Mouse (Mus musculus): Measurements from ENCODE around the gene Uvrag.

Uvrag gene

DNA sequence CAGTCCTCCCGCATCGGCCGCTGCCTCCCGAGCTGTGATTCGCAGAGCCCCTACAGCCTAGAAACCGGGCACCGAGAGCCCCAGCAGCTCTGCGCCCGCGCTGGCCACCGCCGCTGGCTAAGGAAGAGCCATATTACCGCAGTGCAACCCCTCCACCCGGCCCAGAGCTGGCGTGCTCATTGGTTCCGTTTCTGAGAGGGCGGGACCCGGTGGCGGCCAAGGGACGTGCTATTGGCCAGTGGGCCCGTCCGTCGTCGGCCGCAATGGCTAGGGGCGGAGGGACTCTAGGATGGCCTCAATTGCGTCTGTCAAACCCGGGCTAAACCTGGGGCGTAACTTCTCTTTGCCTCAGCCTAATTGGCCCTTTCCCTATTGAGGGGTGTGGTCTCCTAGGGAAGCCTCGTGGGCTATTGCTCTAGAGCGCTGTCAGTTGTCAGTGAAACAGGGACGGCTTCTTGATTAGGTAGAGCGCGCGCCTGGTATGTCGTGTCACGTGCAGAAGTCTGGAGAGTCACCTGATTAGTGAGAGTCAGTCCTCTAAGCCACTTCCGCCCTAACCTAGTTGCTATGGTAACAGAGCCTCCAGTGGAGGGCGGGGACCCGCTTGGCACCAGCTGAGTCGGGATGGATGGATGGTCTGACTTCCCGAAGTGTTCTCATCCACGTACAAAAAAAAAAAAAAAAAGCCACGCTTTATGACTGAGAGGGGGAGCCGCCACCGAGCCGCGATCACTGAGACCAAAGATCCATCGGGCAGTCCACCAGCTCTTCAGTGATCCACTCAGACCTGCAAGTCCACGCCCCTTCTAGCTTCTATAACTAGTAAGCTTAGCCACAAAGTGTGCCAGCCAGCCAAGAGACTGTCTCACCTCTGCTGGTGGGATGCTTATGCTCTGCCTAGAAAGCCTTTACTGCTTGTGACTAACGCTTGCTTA lies at the start of gene Uvrag:
TSS of gene Uvrag (minus strand) at position 158 of the 935 bp plus-strand sequence.
- DNase-seq (ENCODE audit: low read depth, low spot score) = peak; percentile 95

DNA sequence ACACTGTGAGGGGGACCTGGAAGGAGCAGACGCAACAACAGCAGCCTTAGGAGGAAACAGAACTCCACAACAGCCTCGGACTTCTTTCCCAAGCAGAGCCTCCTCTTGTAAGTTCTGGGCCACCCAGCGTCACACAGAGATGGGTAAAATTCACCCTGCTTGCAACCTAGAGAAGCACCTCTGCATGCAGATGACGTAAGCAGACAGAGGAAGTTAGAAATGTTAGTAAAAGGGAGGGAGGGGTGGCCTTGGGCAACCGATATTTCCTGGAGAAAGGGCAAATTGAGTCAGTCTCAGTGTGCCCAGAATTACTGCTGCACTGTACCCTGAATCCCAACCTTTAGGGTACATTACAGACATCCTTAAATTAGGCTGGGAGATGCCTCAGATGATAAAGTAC lies 48.9 kb upstream of the Uvrag start:
- DNase-seq (ENCODE audit: low read depth, low spot score) = no peak

DNA sequence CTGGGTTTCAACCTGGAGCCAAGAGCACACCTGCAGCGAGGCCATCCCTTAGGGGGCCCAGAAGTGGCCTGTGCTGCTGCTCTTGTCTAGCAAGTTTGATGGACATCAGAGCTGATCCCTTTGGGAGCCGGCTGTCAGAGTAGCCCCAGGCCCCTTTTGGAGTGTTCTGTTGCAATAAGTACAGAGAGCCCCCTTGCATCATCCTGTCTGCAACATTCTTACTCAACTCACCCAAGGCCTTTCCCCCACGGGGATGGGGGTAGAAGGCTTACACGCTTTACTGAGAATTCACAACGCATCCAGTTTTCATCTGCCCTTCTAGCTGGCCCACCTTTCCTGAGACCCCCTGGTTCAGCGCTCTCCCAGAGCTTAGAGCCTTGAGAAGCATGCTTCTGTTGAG lies 47.7 kb upstream of the Uvrag start:
- no peak for DNase-seq (ENCODE audit: low read depth, low spot score)

DNA sequence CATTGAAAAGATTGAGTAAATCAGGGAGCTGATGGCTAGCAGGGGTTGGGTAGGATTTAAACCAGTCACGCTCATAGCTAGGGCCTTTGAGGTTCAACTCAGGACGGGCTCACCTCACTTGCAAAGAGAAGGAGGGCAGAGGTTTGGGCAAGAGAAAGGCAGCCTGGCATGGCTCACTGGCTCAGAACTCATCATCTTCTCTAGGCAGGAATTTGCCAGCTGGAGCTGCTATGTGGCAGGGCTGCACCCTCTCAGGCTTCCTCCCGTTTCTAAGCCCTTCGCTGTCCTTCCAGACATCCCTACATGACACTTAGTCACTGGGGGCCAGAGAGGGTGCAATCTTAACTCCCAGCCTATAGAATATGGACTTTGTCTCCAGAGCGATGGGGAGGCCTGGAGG lies 46.5 kb upstream of the Uvrag start:
- DNase-seq (ENCODE audit: low read depth, low spot score) = no peak

DNA sequence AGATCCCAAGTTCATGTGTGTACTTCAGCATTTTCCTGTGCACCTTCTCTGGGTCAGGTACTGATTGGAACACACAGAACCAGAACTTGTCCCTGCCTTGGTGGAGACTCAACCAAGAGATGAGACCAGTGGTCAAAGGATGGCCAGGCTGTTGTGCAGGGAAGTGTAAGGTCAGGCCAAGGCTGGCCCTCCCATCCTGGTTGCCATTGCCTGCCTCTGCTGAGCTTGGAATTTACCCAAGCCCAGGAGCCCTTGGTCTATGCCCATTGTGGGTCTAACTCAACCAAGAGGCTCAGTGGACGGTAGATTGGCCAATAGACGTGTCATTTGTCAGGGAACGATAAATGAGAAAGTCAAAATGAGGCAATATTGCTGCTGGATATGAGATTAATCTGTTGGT lies 44.5 kb upstream of the Uvrag start:
- no peak for DNase-seq (ENCODE audit: low read depth, low spot score)

DNA sequence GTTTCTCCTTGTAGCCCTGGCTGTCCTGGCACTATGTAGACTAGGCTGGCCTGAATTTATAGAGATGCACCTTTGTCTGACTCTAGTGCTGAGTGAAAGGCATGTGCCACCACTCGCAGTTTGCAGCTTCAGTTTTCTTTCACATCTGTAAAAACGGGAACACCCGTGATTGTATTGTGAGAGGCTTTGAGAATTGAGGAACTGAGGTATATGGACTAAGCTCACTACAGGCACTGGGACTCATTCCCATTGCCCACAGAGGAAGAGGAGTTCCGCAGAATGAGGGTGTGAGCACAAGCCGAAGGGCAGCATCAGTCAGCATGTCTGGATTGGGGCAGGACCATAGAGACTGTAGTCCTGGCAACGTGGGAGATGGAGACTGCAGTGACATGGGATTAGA lies 42.8 kb upstream of the Uvrag start:
- no peak for DNase-seq (ENCODE audit: low read depth, low spot score)

DNA sequence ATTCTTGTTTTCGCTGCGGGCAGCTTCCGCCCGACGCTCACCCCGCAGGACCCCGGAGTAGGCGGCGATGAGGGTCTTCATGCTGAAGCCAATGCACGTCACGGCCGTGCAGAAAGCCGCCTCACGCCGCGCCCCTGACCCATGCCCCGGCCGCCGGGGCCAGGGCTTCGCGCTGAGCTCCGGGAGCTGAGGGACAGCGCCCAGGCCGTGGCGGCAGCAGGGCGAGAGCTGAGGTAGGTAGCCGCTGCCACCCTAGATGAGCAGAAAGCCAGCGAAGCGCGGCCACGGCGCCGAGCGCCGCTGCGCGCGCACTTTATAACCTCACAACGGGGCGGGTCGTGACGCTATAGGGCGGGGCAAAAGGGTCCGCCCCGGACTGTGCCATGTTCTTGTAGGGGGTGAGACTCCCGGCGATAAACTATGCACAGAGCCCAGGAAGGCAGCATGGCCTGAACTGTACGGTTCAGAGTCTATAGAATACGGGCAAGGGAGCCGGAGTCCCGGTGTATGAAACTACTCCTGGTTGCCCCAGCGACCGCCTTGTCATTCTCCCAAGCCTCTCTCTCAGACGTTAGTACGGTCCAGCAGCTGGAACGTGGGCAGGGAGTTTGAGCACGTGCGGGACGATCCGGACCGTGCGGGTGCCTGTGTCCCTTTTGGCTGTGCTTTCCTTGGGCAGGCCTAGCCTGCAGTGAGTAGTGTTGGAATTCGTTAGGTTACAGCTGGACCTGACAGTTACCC lies 41.7 kb upstream of the Uvrag start, which contains the start of gene Dgat2:
TSS of gene Dgat2 (minus strand) at position 288 of the 741 bp plus-strand sequence.
- DNase-seq (ENCODE audit: low read depth, low spot score) = peak; percentile 91

DNA sequence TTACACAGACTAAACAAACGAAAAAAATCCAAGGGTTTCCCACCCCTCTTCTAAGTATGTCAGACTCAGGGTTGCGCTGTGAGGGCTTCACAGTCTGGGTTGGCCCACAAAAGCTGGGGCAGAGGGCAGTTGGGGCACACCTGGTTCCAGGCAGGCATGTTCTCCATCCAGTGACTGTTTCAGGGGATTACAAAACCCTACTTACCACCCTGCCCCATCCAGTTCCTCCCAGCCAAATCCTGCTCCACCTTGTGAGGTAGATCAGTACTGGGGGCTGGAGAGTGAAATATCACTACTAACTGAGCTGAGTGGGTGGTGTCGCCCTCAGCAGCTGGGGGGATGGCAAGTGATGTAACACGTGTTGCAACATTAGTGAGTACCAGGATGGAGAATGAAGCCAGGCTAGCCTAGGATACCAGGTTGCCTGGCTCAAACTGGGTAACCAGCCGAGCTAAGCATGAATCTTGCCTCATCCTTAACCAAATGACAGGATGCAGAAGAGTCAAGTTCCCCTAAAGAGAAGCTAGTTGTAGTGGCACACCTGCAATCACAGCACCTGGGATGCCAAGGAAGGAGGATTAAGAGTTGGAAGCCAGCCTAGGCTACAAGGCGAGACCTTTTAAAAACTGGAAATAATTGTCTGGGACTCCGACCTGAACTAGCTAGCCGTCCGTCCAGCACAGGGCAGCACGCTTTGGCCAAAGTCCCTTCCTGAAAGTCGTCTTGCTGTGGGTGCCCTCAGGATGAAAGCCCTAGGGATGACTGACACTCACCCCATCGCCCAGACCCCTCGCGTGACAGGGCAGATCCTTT lies 40.9 kb upstream of the Uvrag start:
- no peak for DNase-seq (ENCODE audit: low read depth, low spot score)

DNA sequence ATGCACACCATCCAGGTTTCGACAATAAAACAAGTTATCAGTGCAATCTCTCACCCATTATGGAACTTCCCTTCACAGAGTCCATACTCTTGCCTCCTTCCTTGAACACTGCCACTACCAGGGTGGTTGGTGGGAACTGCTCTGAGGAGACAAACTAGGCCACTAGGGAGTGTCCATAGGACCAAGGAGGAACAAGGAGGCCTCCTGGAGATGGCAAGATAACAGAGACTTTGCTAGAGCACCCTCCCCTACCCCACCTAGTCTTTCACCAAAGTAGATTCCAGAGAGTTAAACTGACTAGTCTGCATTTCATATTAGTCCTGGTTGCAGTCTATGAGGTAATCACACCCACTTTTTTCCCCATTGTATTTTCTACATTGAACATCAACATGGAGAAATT lies 39.2 kb upstream of the Uvrag start:
- DNase-seq (ENCODE audit: low read depth, low spot score) = no peak

DNA sequence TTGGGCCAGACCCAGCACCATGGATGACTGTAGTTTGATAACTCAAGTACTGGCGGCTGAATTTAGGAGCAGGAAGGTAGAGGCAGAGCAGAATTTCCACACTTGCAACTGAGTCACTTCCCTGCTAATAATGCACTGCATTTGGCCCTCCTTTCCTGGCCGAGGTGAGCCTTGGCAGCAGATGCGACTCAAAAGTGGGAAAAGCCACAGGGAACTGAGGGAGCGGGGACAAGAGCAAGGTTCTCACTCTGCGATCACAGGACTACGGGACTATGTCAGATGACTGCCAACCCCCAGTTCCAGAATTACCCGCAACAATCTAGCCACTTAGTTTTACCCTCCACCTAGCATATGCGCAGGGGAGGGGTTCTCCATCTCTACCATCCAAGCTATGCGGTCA lies 38.3 kb upstream of the Uvrag start:
- no peak for DNase-seq (ENCODE audit: low read depth, low spot score)

DNA sequence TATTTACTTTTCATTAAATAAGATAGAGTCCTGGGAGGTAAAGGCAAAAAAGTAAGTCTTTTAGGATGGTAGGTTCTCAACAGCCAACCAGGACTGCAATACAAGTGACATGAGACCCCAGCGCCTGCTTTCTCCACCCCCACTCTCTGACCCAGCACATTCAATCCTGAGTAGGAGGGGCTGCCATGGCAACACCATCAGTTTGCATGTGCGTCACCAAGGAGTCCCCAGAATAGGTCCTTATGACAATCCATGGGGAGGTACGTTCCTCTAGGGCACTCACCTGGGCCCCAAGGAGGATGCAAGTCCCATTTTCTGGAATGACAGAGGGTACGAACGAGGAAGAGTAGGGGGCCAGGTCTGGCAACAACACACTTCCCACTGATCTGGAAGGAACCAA lies 36.4 kb upstream of the Uvrag start:
- no peak for DNase-seq (ENCODE audit: low read depth, low spot score)

DNA sequence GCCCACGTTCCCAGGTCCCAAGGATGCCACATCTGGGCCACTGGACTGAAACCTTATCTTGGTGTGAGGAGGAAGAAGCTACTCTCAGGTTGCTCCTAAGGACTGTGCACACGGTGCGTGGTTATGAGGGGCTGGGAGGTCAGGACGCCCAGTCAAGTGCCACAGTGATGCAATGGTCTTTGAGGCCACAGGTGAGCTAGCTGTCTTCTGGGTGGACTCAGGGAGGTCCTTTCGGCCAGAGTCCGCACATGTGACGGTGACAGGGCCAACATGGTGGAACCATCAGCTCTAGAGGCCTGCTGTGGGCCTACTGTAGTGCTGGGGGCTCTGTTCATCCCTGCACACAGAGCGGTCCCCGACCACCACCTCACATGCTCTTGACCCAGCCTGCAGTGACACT lies 34.7 kb upstream of the Uvrag start:
- no peak for DNase-seq (ENCODE audit: low read depth, low spot score)

DNA sequence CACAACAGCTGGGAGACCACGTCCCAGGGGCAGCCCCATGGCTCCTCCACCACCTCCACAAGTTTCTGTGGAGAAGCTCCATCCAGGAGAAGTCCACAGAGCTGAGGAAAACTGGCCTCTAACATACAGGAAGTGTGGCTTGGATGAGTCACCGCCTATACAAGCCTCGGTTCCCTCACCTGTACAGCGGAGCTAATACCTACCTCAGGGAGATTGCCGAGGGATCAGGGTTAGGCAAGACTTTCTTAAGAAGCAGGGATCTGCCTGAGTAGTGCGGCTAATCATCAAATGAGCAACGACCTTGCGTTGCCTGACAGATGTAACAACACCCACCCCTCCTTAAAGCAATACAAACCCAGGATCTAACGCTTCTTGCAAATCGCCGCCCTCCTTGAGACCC lies 34.2 kb upstream of the Uvrag start:
- DNase-seq (ENCODE audit: low read depth, low spot score) = no peak

DNA sequence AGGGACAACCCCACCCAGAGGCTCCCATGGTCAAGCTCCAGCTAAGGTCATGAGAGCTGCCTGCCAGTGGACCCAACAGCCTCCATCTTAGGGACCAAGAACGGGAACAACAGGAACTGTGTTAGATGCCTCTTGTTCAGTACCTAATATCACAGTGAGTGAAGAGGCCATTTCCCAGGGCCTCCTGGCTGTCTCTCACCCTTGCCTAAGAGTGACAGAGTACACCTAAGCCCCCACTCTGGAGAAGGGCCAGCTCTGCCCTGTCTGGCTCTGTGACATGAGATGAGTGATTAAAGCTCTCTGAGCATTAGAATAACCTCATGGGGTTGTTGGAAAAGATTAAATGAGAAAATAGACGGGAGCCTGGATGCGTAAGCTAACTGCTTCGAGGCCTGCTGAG lies 33.1 kb upstream of the Uvrag start:
- DNase-seq (ENCODE audit: low read depth, low spot score) = no peak

DNA sequence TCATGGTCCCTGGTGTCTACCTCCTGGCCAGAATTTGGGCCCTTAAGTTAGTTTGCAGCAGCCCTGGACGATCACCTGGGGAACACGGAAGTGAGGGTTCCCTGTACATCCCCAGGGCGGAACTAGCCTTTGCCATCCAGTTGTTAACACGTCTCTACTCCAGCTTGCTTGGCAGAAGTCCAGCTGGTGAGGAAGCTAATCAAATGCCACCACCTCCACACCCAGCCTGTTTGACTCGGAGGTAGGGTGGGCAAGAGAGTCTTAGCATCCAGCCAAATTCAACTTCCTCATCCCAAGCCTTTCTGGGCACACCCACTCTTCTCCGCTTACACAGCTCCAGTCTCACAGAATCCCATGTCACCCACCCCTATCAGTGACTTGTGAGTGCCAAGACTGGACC lies 32.0 kb upstream of the Uvrag start:
- DNase-seq (ENCODE audit: low read depth, low spot score) = no peak

DNA sequence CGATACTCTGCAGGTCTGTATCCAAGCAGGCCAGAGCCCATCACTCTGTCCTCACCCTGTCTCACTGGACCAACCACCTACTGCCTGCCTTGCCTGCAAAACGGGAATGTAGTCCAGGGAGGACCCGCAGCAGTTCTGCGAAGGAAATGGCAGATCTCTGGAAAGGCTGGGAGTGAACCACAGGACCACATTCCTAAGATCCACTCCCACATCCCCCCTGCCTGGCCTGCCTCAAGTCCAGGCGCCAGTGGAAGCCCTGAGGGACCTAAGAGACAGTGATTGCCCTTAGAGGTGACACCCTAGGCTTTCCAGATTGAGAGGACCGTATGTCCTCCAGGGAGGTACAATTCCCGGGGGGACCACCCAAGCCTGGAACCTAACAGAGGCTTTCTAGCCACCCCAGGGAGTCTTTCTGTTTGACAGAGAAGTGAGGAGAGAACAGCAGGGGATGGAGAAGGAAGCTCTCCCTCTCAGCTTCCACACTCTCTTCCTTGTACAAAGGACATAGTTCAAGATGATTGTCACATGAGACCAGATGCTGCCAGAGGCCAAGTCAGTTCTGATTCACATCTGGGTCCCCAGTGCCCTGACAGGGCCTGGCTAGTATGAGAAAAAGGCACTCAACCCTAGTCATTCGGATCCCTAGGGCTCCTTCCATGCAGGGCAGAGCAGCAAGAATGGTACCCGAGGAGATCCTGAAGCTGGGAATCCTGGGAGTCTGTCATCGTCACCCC lies 31.0 kb upstream of the Uvrag start:
- DNase-seq (ENCODE audit: low read depth, low spot score) = no peak

DNA sequence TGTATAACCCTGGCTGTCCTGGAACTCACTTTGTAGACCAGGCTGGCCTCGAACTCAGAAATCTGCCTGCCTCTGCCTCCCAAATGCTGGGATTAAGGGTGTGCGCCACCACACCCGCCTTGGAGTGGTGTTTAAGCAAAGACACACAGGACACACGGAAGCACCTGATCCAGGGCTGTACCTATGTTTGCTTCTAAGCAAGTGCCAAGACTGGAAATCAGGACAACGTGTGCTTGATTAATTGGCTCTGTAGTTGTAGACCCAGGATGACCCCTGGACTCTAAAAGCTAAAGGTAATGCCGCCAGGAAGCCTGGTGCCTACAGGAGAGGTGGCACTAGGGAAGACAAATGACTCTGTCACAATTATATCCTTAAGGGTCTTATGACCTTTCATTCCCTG lies 29.6 kb upstream of the Uvrag start:
- no peak for DNase-seq (ENCODE audit: low read depth, low spot score)

DNA sequence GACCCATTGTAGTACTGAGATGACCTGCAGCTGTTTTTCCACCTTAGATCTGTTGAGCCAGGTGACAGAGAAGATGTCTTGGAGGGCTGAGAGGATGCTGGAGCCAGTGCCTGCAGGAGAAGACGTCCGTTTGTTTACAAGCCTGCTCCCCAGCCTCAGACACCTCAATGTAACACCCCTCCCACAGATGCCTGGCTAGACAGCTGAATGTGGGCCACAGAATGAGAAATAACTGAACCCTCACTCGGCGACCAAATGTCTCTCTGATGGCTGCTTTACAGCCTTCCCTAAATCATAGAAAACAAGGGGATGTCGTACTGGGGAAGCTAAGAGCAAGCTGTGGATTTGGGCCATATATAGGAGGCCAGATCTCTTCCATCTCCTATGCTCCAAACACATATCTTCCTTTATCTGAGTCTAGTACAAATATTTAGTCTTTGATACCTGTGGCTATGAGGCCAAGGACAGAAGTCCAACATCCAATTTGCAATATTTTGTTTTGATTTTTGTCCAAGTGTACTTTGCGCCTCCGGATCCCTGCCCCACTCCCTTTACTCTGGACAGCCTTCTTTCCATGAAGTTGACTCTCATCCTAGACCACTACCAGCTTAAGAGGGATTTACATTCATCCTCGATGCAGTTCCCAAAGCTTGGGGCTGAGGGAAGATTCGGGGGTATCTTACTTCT lies 28.9 kb upstream of the Uvrag start:
- DNase-seq (ENCODE audit: low read depth, low spot score) = no peak

DNA sequence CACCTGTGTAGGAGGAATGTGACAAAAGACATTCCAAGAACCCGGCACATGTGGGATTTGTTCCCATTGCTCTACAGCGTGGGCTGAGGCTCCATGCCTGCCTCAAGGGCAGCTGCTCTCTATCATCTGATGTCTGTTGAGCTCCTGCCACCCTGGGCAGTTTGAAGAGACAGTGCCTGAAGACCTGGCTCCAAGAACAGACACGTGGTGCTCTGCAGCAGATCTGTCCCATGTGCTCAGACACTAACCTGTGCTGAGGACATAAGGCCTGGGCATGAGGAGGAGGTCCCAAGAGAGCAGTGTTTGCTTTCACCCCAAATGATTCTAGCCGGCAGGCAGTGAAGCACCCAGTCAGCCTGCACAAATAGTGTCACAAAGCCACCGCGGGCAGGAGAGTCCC lies 27.8 kb upstream of the Uvrag start:
- DNase-seq (ENCODE audit: low read depth, low spot score) = no peak

DNA sequence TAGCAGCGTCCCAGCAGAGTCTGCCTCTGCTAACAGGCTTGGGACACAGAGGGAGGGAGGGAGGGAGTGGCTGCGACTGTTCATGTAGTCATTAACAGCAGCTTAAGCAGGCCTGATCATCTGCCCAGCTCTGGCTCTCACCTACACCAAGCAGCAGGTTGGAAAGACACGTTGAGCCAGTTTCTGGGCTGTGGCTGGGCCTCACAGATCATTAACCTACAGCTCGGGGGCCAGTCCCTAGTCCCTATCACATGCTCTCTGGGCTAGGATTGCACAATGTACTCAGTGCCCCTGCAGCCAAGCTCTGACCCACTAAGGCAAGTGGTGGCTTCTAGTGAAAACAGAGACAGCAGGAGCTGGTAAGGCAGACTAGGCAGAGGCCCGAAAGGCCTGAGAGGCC lies 27.0 kb upstream of the Uvrag start:
- no peak for DNase-seq (ENCODE audit: low read depth, low spot score)

DNA sequence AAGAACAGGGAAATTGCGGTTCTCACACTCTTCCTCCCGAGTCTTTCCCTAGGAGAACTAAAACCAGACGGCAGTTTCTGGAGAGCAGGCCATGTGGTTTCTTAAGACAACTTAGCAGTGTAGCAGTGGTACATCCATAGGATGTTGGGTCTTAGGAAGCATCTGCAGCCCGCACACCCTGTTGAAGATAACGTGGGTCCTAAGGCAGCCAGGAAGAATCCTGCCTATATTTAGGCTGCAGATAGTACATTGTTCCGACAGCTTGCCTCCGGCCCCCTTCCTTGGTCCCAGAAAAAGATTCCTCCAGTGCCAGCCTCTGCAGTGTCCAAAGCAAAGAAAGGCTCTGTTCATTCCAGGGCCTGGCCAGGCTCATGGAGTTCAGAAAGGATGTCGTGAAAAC lies 25.2 kb upstream of the Uvrag start:
- DNase-seq (ENCODE audit: low read depth, low spot score) = no peak
